Mouse (Mus musculus) midbrain, embryonic 12.5 days (tissue): ENCODE data around the gene Slc25a19. TPM values are rescaled to one million over a fixed set of nuclear protein-coding genes. Genes with fewer than 3 reads are reported as not detected.

Experiments used
- ATAC-seq: fragments of 200-750 bp; cut with Nextera tagmentation; 2 replicates; pipeline ENCODE4 v1.8.0; 2017; ENCODE audit warnings: low read depth, moderate TSS enrichment, moderate library complexity; ENCODE audit not compliant: low FRiP score
- H3K27ac ChIP-seq: fragments of 300-500 bp; sonication (generic); replicated peaks from 2 replicates; pipeline ENCODE4 v1.5.1; 2016; ENCODE audit warnings: mild to moderate bottlenecking
- H3K27me3 ChIP-seq: fragments of 300-500 bp; sonication (generic); 2 replicates; pipeline ENCODE4 v1.6.1; 2016; ENCODE audit warnings: mild to moderate bottlenecking
- H3K36me3 ChIP-seq: fragments of 300-500 bp; sonication (generic); 2 replicates; pipeline ENCODE4 v1.6.1; 2016
- H3K4me1 ChIP-seq: fragments of 300-500 bp; sonication (generic); 2 replicates; pipeline ENCODE4 v1.6.1; 2016
- H3K4me2 ChIP-seq: fragments of 300-500 bp; sonication (generic); replicated peaks from 2 replicates; pipeline ENCODE4 v1.6.1; 2016; ENCODE audit warnings: mild to moderate bottlenecking, moderate library complexity
- H3K4me3 ChIP-seq: fragments of 300-500 bp; sonication (generic); 2 replicates; pipeline ENCODE4 v1.5.1; 2016; ENCODE audit warnings: mild to moderate bottlenecking
- H3K9ac ChIP-seq: fragments of 300-500 bp; sonication (generic); replicated peaks from 2 replicates; pipeline ENCODE4 v1.6.1; 2016; ENCODE audit warnings: mild to moderate bottlenecking, moderate library complexity
- H3K9me3 ChIP-seq: fragments of 300-500 bp; sonication (generic); 2 replicates; pipeline ENCODE4 v1.6.1; 2016; ENCODE audit warnings: mild to moderate bottlenecking
- WGBS: fragments of 180-500 bp; shearing (Covaris S2); methylation state at CpG from one replicate; pipeline ENCODE4 v1.1.7; 2016; 5-methylcytosine and 5-hydroxymethylcytosine counted together
- polyA plus RNA-seq: library from polyadenylated mRNA; unstranded; fragments of >200 nt; fragmentation: Nextera tagmentation; extraction: Ambion mirVana; gene quantifications from 2 replicates; pipeline ENCODE4 v1.2.1, GENCODE M21; 2016

Gene Slc25a19
- 26.2 and 26.9 TPM in 2 replicates for polyA plus RNA-seq

GRCm38 (mm10) chr11:115627705-115628464 lies at the start of gene Slc25a19:
TSS of gene Slc25a19 (minus strand) at chr11:115628295.
- Histone ChIP-seq H3K27ac (0 out of 2 replicates have a peak within 1 kb of the TSS, but pooled peaks have one; percentile 15), H3K36me3 (peaks cover 5% of the 10 kb centered on the region; the same call in 1 of the 2 replicates), H3K4me1 (peaks cover 16% of the 10 kb centered on the region), H3K27me3 (no peaks in the 10 kb centered on the region), H3K4me3 (peak within 1 kb of the TSS; percentile 75), H3K9ac (peak within 1 kb of the TSS; percentile 84), H3K4me2 (peak within 1 kb of the TSS; percentile 96), H3K9me3 (no peaks in the 10 kb centered on the region)
- ATAC-seq, result peak; percentile 99
- WGBS, result under 1% methylated on average over 45 of the region's 47 CpGs

- Histone ChIP-seq H3K4me2 (no peak overlapping the region), H3K27ac (no peak overlapping the region), H3K36me3 (peaks cover 12% of the 10 kb centered on the region; the same call in 1 of the 2 replicates), H3K4me3 (no peak overlapping the region), H3K27me3 (no peaks in the 10 kb centered on the region), H3K9me3 (no peaks in the 10 kb centered on the region), H3K4me1 (no peaks in the 10 kb centered on the region), H3K9ac (no peak overlapping the region)
- WGBS, result 99% methylated on average over 3 of the region's 3 CpGs
- ATAC-seq, result no peak
Observed at GRCm38 (mm10) chr11:115677511-115677910, 49.4 kb upstream of the Slc25a19 start.

DNA sequence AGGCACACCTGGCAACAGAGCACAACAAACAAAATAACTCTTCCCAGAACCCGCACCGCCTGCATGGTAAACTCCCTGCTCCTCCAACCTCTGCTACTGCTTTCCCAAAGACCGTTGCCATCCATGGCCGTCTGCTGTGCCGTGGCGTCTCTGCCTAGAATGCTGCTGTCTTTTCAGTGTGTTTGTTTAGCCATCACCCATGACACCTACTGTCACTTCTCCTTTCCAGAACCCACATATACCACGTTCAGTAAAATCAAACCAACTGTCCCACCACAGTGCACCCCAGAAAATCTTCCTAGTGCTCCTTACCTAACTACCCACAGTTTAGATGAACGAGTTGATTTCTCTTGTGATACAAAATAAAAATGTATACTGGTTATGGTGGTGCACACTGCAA lies 48.6 kb upstream of the Slc25a19 start:
- Histone ChIP-seq H3K4me3 (no peak overlapping the region), H3K9me3 (no peaks in the 10 kb centered on the region), H3K36me3 (peaks cover 7% of the 10 kb centered on the region; the same call in 1 of the 2 replicates), H3K27ac (no peak overlapping the region), H3K4me1 (peaks cover 2% of the 10 kb centered on the region; the same call in 1 of the 2 replicates), H3K27me3 (no peaks in the 10 kb centered on the region), H3K9ac (no peak overlapping the region), H3K4me2 (no peak overlapping the region)
- WGBS, result 92% methylated on average over 8 of the region's 8 CpGs
- no peak for ATAC-seq

DNA sequence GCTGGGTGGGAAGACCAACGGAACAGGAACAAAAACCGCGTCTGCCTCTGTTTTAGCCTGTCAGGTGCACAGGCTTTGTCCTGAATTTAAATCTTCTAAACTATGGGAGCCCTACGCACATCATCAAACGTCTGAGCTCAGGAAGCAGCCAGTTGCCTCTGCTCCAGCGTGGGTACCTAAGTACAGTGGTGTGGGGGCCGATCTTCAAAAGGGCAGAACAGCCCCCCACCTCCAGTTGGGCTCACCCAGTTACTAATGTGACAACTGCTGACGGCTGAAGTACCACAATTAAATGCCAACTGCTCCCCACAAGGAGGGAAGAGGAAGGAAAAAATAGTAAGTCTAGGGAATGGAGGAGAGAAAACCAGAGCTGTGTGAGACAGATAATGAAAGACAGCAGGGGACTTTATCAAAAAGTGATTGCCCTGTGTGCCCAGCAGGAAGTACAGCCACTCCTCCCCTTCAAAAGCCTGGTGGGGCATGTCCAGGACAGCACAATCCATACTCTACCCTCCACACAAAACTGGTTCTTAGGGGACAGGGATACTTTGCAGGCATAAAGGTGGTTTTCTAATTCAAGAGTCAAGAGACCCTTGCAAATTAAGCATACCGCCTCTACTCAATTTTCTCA lies 46.3 kb upstream of the Slc25a19 start:
- H3K4me1 ChIP-seq, result peaks cover 14% of the 10 kb centered on the region
- no peaks in the 10 kb centered on the region for H3K27me3 ChIP-seq
- H3K27ac ChIP-seq, result no peak overlapping the region
- no peak overlapping the region for H3K4me2 ChIP-seq
- no peak overlapping the region for H3K9ac ChIP-seq
- WGBS, result 74% methylated on average over 9 of the region's 9 CpGs
- ATAC-seq, result no peak
- H3K9me3 ChIP-seq, result no peaks in the 10 kb centered on the region
- no peak overlapping the region for H3K4me3 ChIP-seq
- no peaks in the 10 kb centered on the region for H3K36me3 ChIP-seq

- peaks cover 14% of the 10 kb centered on the region for H3K4me1 ChIP-seq
- H3K27ac ChIP-seq, result no peak overlapping the region
- no peak overlapping the region for H3K9ac ChIP-seq
- no peaks in the 10 kb centered on the region for H3K9me3 ChIP-seq
- no peak overlapping the region for H3K4me2 ChIP-seq
- WGBS, result 90% methylated on average over 9 of the region's 9 CpGs
- no peaks in the 10 kb centered on the region for H3K36me3 ChIP-seq
- H3K4me3 ChIP-seq, result no peak overlapping the region
- ATAC-seq, result no peak
- no peaks in the 10 kb centered on the region for H3K27me3 ChIP-seq
Observed at GRCm38 (mm10) chr11:115673471-115674234, 45.6 kb upstream of the Slc25a19 start.

- Histone ChIP-seq H3K9me3 (no peaks in the 10 kb centered on the region), H3K9ac (no peak overlapping the region), H3K27me3 (no peaks in the 10 kb centered on the region), H3K4me3 (no peak overlapping the region), H3K4me2 (no peak overlapping the region), H3K27ac (no peak overlapping the region), H3K4me1 (peaks cover 14% of the 10 kb centered on the region), H3K36me3 (no peaks in the 10 kb centered on the region)
- 87% methylated on average over 7 of the region's 7 CpGs for WGBS
- ATAC-seq, result no peak
Observed at GRCm38 (mm10) chr11:115672226-115672987, 44.3 kb upstream of the Slc25a19 start.

- H3K27ac ChIP-seq, result no peak overlapping the region
- no peak for ATAC-seq
Observed at GRCm38 (mm10) chr11:115670451-115671050, 42.5 kb upstream of the Slc25a19 start.

DNA sequence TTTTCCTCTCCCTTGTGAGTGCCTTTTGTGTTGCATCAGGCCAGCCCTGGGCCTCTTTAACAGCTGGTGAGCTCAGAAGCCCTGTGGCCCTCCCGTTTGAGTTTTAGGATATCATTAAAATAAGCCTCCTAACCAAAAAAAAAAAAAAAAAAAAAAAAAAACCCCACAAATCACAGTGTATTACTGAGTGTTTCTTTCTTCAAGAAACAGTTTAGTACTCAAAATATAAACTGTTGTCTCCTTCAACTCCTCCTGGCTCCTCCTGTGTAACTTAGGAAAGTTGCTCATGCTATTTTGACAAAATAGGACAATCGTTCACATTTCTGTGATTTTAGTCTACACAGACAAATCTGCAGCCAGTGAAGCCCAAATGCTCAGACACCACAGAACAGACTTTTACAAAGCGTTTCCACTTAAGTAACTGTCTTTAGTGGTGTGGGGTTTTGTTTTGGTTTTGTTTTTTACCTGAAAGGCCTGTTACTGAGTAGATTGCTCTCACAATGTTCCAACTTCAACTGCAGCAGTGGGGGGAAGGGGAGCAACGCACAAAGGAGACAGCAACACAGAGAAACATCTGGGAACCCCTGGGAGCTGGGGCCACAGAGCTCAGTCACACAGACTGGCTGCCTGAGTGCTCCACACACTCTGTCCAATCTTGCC lies 35.7 kb upstream of the Slc25a19 start:
- Histone ChIP-seq H3K4me3 (no peak overlapping the region), H3K9ac (0 out of 2 replicates have a peak overlapping the region, but pooled peaks have one; percentile 0), H3K4me2 (no peak overlapping the region), H3K27ac (no peak overlapping the region), H3K27me3 (no peaks in the 10 kb centered on the region), H3K4me1 (no peaks in the 10 kb centered on the region), H3K36me3 (0 out of 2 replicates have a peak, but pooled peaks cover 3% of the 10 kb centered on the region), H3K9me3 (no peaks in the 10 kb centered on the region)
- 75% methylated on average over 4 of the region's 4 CpGs for WGBS
- ATAC-seq, result no peak

More at GRCm38 (mm10) chr11:115670451-115671050, 42.5 kb upstream of the Slc25a19 start:
- WGBS, result 47% methylated on average over 5 of the region's 5 CpGs
- Histone ChIP-seq H3K9me3 (no peaks in the 10 kb centered on the region), H3K9ac (no peak overlapping the region), H3K4me2 (no peak overlapping the region), H3K27me3 (no peaks in the 10 kb centered on the region), H3K4me1 (peaks cover 14% of the 10 kb centered on the region), H3K36me3 (0 out of 2 replicates have a peak, but pooled peaks cover 3% of the 10 kb centered on the region), H3K4me3 (no peak overlapping the region)

- ATAC-seq, result no peak
Observed at GRCm38 (mm10) chr11:115660376-115660775, 32.3 kb upstream of the Slc25a19 start.

DNA sequence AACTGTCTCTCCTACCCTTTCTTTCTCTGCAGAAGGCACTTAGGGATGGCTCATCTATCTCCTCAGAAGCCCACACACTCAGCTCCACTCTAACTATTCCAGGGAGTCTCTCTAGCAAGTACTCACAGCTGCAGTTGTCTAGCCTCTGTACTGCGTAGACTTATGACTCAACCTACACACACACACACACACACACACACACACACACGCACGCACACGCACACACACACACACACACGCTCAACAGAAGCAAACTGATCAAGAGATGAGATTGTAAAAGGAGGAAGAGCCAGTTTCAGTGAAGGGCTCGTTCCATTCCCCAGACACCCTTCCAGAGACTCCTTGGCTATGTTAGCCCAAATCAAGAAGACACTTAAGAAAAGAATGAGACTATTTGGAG lies 30.4 kb upstream of the Slc25a19 start:
- Histone ChIP-seq H3K9me3 (no peaks in the 10 kb centered on the region), H3K36me3 (peaks cover 14% of the 10 kb centered on the region), H3K4me3 (no peak overlapping the region), H3K27me3 (no peaks in the 10 kb centered on the region), H3K9ac (no peak overlapping the region), H3K4me1 (no peaks in the 10 kb centered on the region), H3K4me2 (no peak overlapping the region), H3K27ac (no peak overlapping the region)
- no peak for ATAC-seq
- 87% methylated on average over 6 of the region's 6 CpGs for WGBS

More at GRCm38 (mm10) chr11:115660376-115660775, 32.3 kb upstream of the Slc25a19 start:
- H3K27ac ChIP-seq, result no peak overlapping the region
- 96% methylated on average over 4 of the region's 4 CpGs for WGBS
- no peak overlapping the region for H3K4me2 ChIP-seq
- H3K4me3 ChIP-seq, result no peak overlapping the region
- H3K9ac ChIP-seq, result no peak overlapping the region
- no peaks in the 10 kb centered on the region for H3K27me3 ChIP-seq
- no peaks in the 10 kb centered on the region for H3K4me1 ChIP-seq
- H3K9me3 ChIP-seq, result no peaks in the 10 kb centered on the region
- no peaks in the 10 kb centered on the region for H3K36me3 ChIP-seq
